Mouse (Mus musculus) embryo, embryonic 11.5 days (tissue): ENCODE measurements around the gene Ccdc177.
A peak's percentile ranks its signal among the peaks of the same experiment; 100 is the strongest.
"Not testable (repeated sequence)": the region's sequence is repeated elsewhere in the genome, so short reads cannot be mapped to it uniquely, and the experiment has no call there.

Experiments
- DNase-seq: peaks from one replicate; pipeline ENCODE4 v3.0.0-alpha.2; 2012; ENCODE audit warnings: low read depth, low spot score

Gene Ccdc177

GRCm38 (mm10) chr12:80760396-80760801 lies at the start of gene Ccdc177:
Gene Ccdc177, minus strand, starts transcription at chr12:80760687.
- peak; percentile 73 for DNase-seq

- no peak for DNase-seq
Measured at GRCm38 (mm10) chr12:80810005-80810404, 49.5 kb upstream of the Ccdc177 start.

GRCm38 (mm10) chr12:80807451-80808085 lies 47.1 kb upstream of the Ccdc177 start:
- no peak for DNase-seq

GRCm38 (mm10) chr12:80804861-80805428 lies 44.5 kb upstream of the Ccdc177 start:
- DNase-seq: no peak

- no peak for DNase-seq
Measured at GRCm38 (mm10) chr12:80803924-80804323, 43.4 kb upstream of the Ccdc177 start.

GRCm38 (mm10) chr12:80801443-80801842 lies 41.0 kb upstream of the Ccdc177 start:
- DNase-seq: no peak

GRCm38 (mm10) chr12:80800156-80800555 lies 39.7 kb upstream of the Ccdc177 start:
- DNase-seq: no peak

- DNase-seq: no peak
Measured at GRCm38 (mm10) chr12:80798271-80798670, 37.8 kb upstream of the Ccdc177 start.

- no peak for DNase-seq
Measured at GRCm38 (mm10) chr12:80794935-80795785, 34.7 kb upstream of the Ccdc177 start.

GRCm38 (mm10) chr12:80794522-80794921 lies 34.0 kb upstream of the Ccdc177 start:
- DNase-seq: no peak

- DNase-seq: no peak
Measured at GRCm38 (mm10) chr12:80793535-80793934, 33.0 kb upstream of the Ccdc177 start.

- DNase-seq: no peak
Measured at GRCm38 (mm10) chr12:80792867-80793266, 32.4 kb upstream of the Ccdc177 start.

- DNase-seq: no peak
Measured at GRCm38 (mm10) chr12:80791571-80792444, 31.3 kb upstream of the Ccdc177 start.

- no peak for DNase-seq
Measured at GRCm38 (mm10) chr12:80790700-80791570, 30.4 kb upstream of the Ccdc177 start.

- peak; percentile 98 for DNase-seq
Measured at GRCm38 (mm10) chr12:80789849-80790694, 29.6 kb upstream of the Ccdc177 start, which contains the start of gene Susd6. Gene Susd6, plus strand, starts transcription at chr12:80790510.

GRCm38 (mm10) chr12:80789276-80789675 lies 28.8 kb upstream of the Ccdc177 start:
- DNase-seq: not testable (repeated sequence)

GRCm38 (mm10) chr12:80788188-80788587 lies 27.7 kb upstream of the Ccdc177 start:
- no peak for DNase-seq

- DNase-seq: no peak
Measured at GRCm38 (mm10) chr12:80787604-80788003, 27.1 kb upstream of the Ccdc177 start.

GRCm38 (mm10) chr12:80786591-80786990 lies 26.1 kb upstream of the Ccdc177 start:
- DNase-seq: no peak

GRCm38 (mm10) chr12:80785597-80785996 lies 25.1 kb upstream of the Ccdc177 start:
- no peak for DNase-seq
